Mouse (Mus musculus) heart, postnatal 0 days (tissue): ENCODE measurements around the gene Ifit2. TPM values are rescaled to one million over a fixed set of nuclear protein-coding genes. Genes with fewer than 3 reads are reported as not detected.
"Not testable (repeated sequence)": the region's sequence is repeated elsewhere in the genome, so short reads cannot be mapped to it uniquely, and the experiment has no call there.

Source experiments
- ATAC-seq: fragments of 200-750 bp; cut with Nextera tagmentation; 2 replicates; pipeline ENCODE4 v1.8.0; 2017; ENCODE audit warnings: low read depth, moderate number of reproducible peaks, moderate library complexity; ENCODE audit not compliant: insufficient read depth
- DNase-seq: peaks from one replicate; pipeline ENCODE4 v3.0.0-alpha.2; 2016; ENCODE audit warnings: low spot score
- H3K27ac ChIP-seq: fragments of 300-500 bp; sonication (generic); 2 replicates; pipeline ENCODE4 v1.5.1; 2014; ENCODE audit warnings: low read depth, mild to moderate bottlenecking
- H3K27me3 ChIP-seq: fragments of 300-500 bp; sonication (generic); 2 replicates; pipeline ENCODE4 v1.6.1; 2014; ENCODE audit warnings: low read length, mixed read lengths; ENCODE audit not compliant: control insufficient read depth, insufficient read depth
- H3K36me3 ChIP-seq: fragments of 300-500 bp; sonication (generic); replicated peaks from 2 replicates; pipeline ENCODE4 v1.6.1; 2014; ENCODE audit warnings: low read length, mixed read lengths; ENCODE audit not compliant: control insufficient read depth, insufficient read depth
- H3K4me1 ChIP-seq: fragments of 300-500 bp; sonication (generic); 2 replicates; pipeline ENCODE4 v1.6.1; 2014; ENCODE audit warnings: antibody characterized with exemption; ENCODE audit not compliant: control insufficient read depth, insufficient read depth
- H3K4me2 ChIP-seq: fragments of 300-500 bp; sonication (generic); 2 replicates; pipeline ENCODE4 v1.6.1; 2014; ENCODE audit warnings: low read depth, mild to moderate bottlenecking, low read length, moderate library complexity
- H3K4me3 ChIP-seq: fragments of 300-500 bp; sonication (generic); 2 replicates; pipeline ENCODE4 v1.5.1; 2014; ENCODE audit warnings: low read depth, low read length
- H3K9ac ChIP-seq: fragments of 300-500 bp; sonication (generic); replicated peaks from 2 replicates; pipeline ENCODE4 v1.6.1; 2014; ENCODE audit warnings: low read depth, low read length, mixed read lengths
- H3K9me3 ChIP-seq: fragments of 300-500 bp; sonication (generic); replicated peaks from 2 replicates; pipeline ENCODE4 v1.6.1; 2016; ENCODE audit warnings: low read length; ENCODE audit not compliant: control insufficient read depth
- CTCF ChIP-seq: IDR thresholded peaks from 2 replicates; pipeline ENCODE4 v1.5.1; 2016; ENCODE audit warnings: antibody characterized with exemption, control low read depth, low read depth
- EP300 ChIP-seq: IDR thresholded peaks from 2 replicates; pipeline ENCODE4 v1.6.1; 2016; ENCODE audit warnings: antibody characterized with exemption, low read depth
- WGBS: fragments of 180-500 bp; shearing (Covaris S2); extraction: QIAGEN DNeasy Blood & Tissue Kit; methylation state at CpG from one replicate; pipeline ENCODE4 v1.1.7; 2014; 5-methylcytosine and 5-hydroxymethylcytosine counted together
- polyA plus RNA-seq: library from polyadenylated mRNA; unstranded; fragments of >200 nt; fragmentation: Nextera tagmentation; extraction: Ambion mirVana; gene quantifications from 2 replicates; pipeline ENCODE4 v1.2.1, GENCODE M21; 2015
- total RNA-seq: library from RNA; depleted of rRNA; stranded (reverse); fragments of >200 nt; gene quantifications from 2 replicates; pipeline ENCODE4 v1.2.3, GENCODE M21; 2014; ENCODE audit warnings: low replicate concordance

Gene Ifit2
- total and polyA plus RNA-seq, 2 experiments from 2014 or later: 4.6 to 9.1 TPM

- H3K36me3 ChIP-seq, H3K4me3 ChIP-seq, H3K4me1 ChIP-seq, DNase-seq, ATAC-seq, H3K27ac ChIP-seq, H3K27me3 ChIP-seq, H3K9me3 ChIP-seq, H3K9ac ChIP-seq, H3K4me2 ChIP-seq: not testable (repeated sequence)
- 61% methylated on average over 6 of the region's 12 CpGs for WGBS
Observed at GRCm38 (mm10) chr19:34587898-34588692, 37.6 kb downstream of the Ifit2 start.

- H3K9me3 ChIP-seq: no peaks in the 10 kb centered on the region
- ATAC-seq (no peak), DNase-seq (no peak)
- H3K4me1 ChIP-seq: no peaks in the 10 kb centered on the region
- H3K4me3 ChIP-seq: no peak overlapping the region
- H3K9ac ChIP-seq: no peak overlapping the region
- no peak overlapping the region for H3K4me2 ChIP-seq
- no peak for TF ChIP-seq CTCF
- TF ChIP-seq EP300: no peak
- H3K36me3 ChIP-seq: no peaks in the 10 kb centered on the region
- H3K27ac ChIP-seq: no peak overlapping the region
- no peaks in the 10 kb centered on the region for H3K27me3 ChIP-seq
Observed at GRCm38 (mm10) chr19:34588959-34589358, 38.5 kb downstream of the Ifit2 start.

- no peak overlapping the region for H3K9ac ChIP-seq
- no peaks in the 10 kb centered on the region for H3K36me3 ChIP-seq
- WGBS: 84% methylated on average over 2 of the region's 2 CpGs
- no peak overlapping the region for H3K4me2 ChIP-seq
- no peak overlapping the region for H3K27ac ChIP-seq
- H3K9me3 ChIP-seq: no peaks in the 10 kb centered on the region
- no peak for DNase-seq
- ATAC-seq: no peak
- H3K27me3 ChIP-seq: no peaks in the 10 kb centered on the region
- TF ChIP-seq CTCF (no peak), EP300 (no peak)
- H3K4me1 ChIP-seq: peaks cover 13% of the 10 kb centered on the region
- H3K4me3 ChIP-seq: no peak overlapping the region
Observed at GRCm38 (mm10) chr19:34593456-34593855, 43.0 kb downstream of the Ifit2 start.

GRCm38 (mm10) chr19:34594523-34594922 is 44.0 kb downstream of the Ifit2 start:
- peaks cover 16% of the 10 kb centered on the region for H3K4me1 ChIP-seq
- ATAC-seq, H3K36me3 ChIP-seq, H3K27me3 ChIP-seq, H3K9me3 ChIP-seq, H3K9ac ChIP-seq, H3K4me3 ChIP-seq, H3K4me2 ChIP-seq, DNase-seq, H3K27ac ChIP-seq: not testable (repeated sequence)
- 86% methylated on average over 3 of the region's 3 CpGs for WGBS

- Histone ChIP-seq H3K4me2 (no peak overlapping the region), H3K36me3 (no peaks in the 10 kb centered on the region), H3K27ac (no peak overlapping the region), H3K4me3 (no peak overlapping the region), H3K4me1 (peaks cover 16% of the 10 kb centered on the region), H3K27me3 (no peaks in the 10 kb centered on the region), H3K9me3 (no peaks in the 10 kb centered on the region), H3K9ac (no peak overlapping the region)
- TF ChIP-seq EP300 (no peak), CTCF (no peak)
- DNase-seq (no peak), ATAC-seq (no peak)
Observed at GRCm38 (mm10) chr19:34596811-34597210, 46.3 kb downstream of the Ifit2 start.

GRCm38 (mm10) chr19:34598341-34598740 is 47.8 kb downstream of the Ifit2 start:
- H3K9ac ChIP-seq: no peak overlapping the region
- no peak overlapping the region for H3K4me3 ChIP-seq
- H3K36me3 ChIP-seq: no peaks in the 10 kb centered on the region
- DNase-seq (peak; percentile 70), ATAC-seq (peak; percentile 62; the same call in 1 of the 2 replicates)
- H3K4me1 ChIP-seq: peaks cover 16% of the 10 kb centered on the region
- 41% methylated on average over 2 of the region's 2 CpGs for WGBS
- H3K4me2 ChIP-seq: no peak overlapping the region
- no peaks in the 10 kb centered on the region for H3K9me3 ChIP-seq
- H3K27me3 ChIP-seq: no peaks in the 10 kb centered on the region
- 0 out of 2 replicates have a peak, but pooled peaks have one; percentile 1 for TF ChIP-seq CTCF
- no peak for TF ChIP-seq EP300
- no peak overlapping the region for H3K27ac ChIP-seq

GRCm38 (mm10) chr19:34599250-34599649 is 48.8 kb downstream of the Ifit2 start:
- peaks cover 16% of the 10 kb centered on the region for H3K4me1 ChIP-seq
- not testable (repeated sequence) for H3K9ac ChIP-seq, H3K4me2 ChIP-seq, H3K36me3 ChIP-seq, H3K27me3 ChIP-seq, H3K9me3 ChIP-seq, H3K27ac ChIP-seq, H3K4me3 ChIP-seq, ATAC-seq
- DNase-seq: peak; percentile 13

GRCm38 (mm10) chr19:34601888-34602287 is 51.4 kb downstream of the Ifit2 start, which contains the start of gene Ifit1bl1:
Gene Ifit1bl1 (minus strand): TSS chr19:34601956.
- H3K9me3 ChIP-seq, H3K9ac ChIP-seq, H3K4me2 ChIP-seq, H3K27me3 ChIP-seq, DNase-seq, H3K4me3 ChIP-seq, H3K27ac ChIP-seq, ATAC-seq, H3K36me3 ChIP-seq: not testable (repeated sequence)
- WGBS: 39% methylated on average over 1 of the region's 1 CpGs
- peaks cover 15% of the 10 kb centered on the region for H3K4me1 ChIP-seq
